Mouse (Mus musculus) hindbrain, embryonic 12.5 days (tissue): ENCODE data around the gene Slc37a1. TPM values are rescaled to one million over a fixed set of nuclear protein-coding genes. Genes with fewer than 3 reads are reported as not detected.

Experiments used
- ATAC-seq: fragments of 200-750 bp; cut with Nextera tagmentation; 2 replicates; pipeline ENCODE4 v1.8.0; 2017; ENCODE audit warnings: moderate TSS enrichment; ENCODE audit not compliant: low FRiP score
- H3K27ac ChIP-seq: fragments of 300-500 bp; sonication (generic); 2 replicates; pipeline ENCODE4 v1.5.1; 2016; ENCODE audit warnings: mild to moderate bottlenecking
- H3K27me3 ChIP-seq: fragments of 300-500 bp; sonication (generic); 2 replicates; pipeline ENCODE4 v1.6.1; 2016; ENCODE audit warnings: mild to moderate bottlenecking
- H3K36me3 ChIP-seq: fragments of 300-500 bp; sonication (generic); 2 replicates; pipeline ENCODE4 v1.6.1; 2016; ENCODE audit warnings: mild to moderate bottlenecking
- H3K4me1 ChIP-seq: fragments of 300-500 bp; sonication (generic); 2 replicates; pipeline ENCODE4 v1.6.1; 2016
- H3K4me2 ChIP-seq: fragments of 300-500 bp; sonication (generic); replicated peaks from 2 replicates; pipeline ENCODE4 v1.6.1; 2016; ENCODE audit warnings: mild to moderate bottlenecking
- H3K4me3 ChIP-seq: fragments of 300-500 bp; sonication (generic); 2 replicates; pipeline ENCODE4 v1.5.1; 2016; ENCODE audit warnings: mild to moderate bottlenecking
- H3K9ac ChIP-seq: fragments of 300-500 bp; sonication (generic); 2 replicates; pipeline ENCODE4 v1.6.1; 2016; ENCODE audit warnings: mild to moderate bottlenecking, moderate library complexity
- H3K9me3 ChIP-seq: fragments of 300-500 bp; sonication (generic); replicated peaks from 2 replicates; pipeline ENCODE4 v1.6.1; 2016; ENCODE audit warnings: mild to moderate bottlenecking
- WGBS: fragments of 180-500 bp; shearing (Covaris S2); methylation state at CpG from one replicate; pipeline ENCODE4 v1.1.7; 2016; 5-methylcytosine and 5-hydroxymethylcytosine counted together
- polyA plus RNA-seq: library from polyadenylated mRNA; unstranded; fragments of >200 nt; fragmentation: Nextera tagmentation; extraction: Ambion mirVana; gene quantifications from 2 replicates; pipeline ENCODE4 v1.2.1, GENCODE M21; 2016

Slc37a1 gene
- polyA plus RNA-seq, 1 experiment from 2014 or later = 15.5 TPM

DNA sequence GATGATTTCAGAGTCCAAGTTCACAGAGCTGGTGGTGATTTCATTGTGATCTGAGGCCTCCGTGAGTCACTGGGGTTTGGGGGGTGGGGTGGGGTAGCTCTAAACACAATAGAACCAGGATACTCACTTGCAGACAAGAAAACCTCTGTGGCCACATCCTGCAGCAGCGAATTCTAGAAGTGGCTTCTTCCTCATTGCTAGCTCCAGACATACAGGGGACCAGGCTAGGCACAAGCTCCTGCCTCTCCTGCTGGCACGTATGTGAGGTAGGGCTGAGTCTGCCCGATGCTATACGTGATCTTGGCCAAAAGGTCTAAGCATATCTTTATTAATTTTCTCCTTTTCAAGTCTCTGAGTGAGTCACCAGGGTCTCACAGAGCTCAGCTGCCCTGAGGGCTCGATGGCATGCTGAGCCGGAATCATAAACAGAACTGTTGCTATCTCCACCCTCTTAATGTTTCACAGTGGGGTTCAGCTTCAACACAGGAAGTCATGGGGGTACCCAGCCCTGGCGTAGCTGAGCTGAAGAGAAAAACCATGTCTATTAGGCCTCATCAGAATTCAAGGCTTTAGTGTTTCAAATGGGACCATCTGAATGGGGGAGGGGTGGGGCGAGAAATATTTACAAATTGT, 39.7 kb downstream of the Slc37a1 start:
- peak; percentile 39; the same call in 1 of the 2 replicates for ATAC-seq
- H3K9me3 ChIP-seq = no peaks in the 10 kb centered on the region
- no peak overlapping the region for H3K4me2 ChIP-seq
- no peaks in the 10 kb centered on the region for H3K27me3 ChIP-seq
- H3K9ac ChIP-seq = no peak overlapping the region
- H3K27ac ChIP-seq = peak overlapping the region; percentile 52; the same call in 1 of the 2 replicates
- H3K4me1 ChIP-seq = peaks cover 12% of the 10 kb centered on the region
- 47% methylated on average over 9 of the region's 9 CpGs for WGBS
- no peak overlapping the region for H3K4me3 ChIP-seq
- 0 out of 2 replicates have a peak, but pooled peaks cover 10% of the 10 kb centered on the region for H3K36me3 ChIP-seq

GRCm38 (mm10) chr17:31328466-31328865, 41.9 kb downstream of the Slc37a1 start:
- Histone ChIP-seq H3K4me2 (no peak overlapping the region), H3K9me3 (no peaks in the 10 kb centered on the region), H3K4me3 (no peak overlapping the region), H3K27ac (no peak overlapping the region), H3K27me3 (no peaks in the 10 kb centered on the region), H3K9ac (no peak overlapping the region), H3K4me1 (peaks cover 12% of the 10 kb centered on the region), H3K36me3 (0 out of 2 replicates have a peak, but pooled peaks cover 2% of the 10 kb centered on the region)
- ATAC-seq = no peak
- WGBS = 66% methylated on average over 4 of the region's 4 CpGs

DNA sequence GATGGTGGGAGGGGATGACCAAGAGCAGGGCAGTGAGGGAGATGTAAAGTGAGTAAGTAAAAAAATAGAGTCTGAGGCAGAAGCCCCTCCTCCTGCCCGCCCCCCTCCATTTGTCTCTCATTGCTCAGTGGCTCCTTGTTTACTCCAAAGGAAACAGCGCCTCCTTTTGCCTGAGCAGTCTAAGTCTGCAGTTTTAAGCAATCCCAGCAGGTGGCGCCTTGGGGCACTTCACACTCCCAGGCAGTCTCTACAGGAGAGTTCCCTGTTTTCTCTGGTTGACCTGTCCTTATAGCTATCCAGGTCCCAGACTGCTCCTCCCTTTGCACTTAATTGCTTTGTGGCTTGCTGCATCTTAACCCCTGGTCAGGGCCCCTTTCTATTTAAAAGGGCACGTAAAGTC, 44.0 kb downstream of the Slc37a1 start:
- Histone ChIP-seq H3K4me1 (peaks cover 12% of the 10 kb centered on the region), H3K27ac (no peak overlapping the region), H3K4me2 (no peak overlapping the region), H3K9me3 (no peaks in the 10 kb centered on the region), H3K27me3 (no peaks in the 10 kb centered on the region), H3K36me3 (no peaks in the 10 kb centered on the region), H3K9ac (no peak overlapping the region), H3K4me3 (no peak overlapping the region)
- 36% methylated on average over 4 of the region's 4 CpGs for WGBS
- 0 out of 2 replicates have a peak, but pooled peaks have one; percentile 9 for ATAC-seq

- Histone ChIP-seq H3K4me1 (peaks cover 9% of the 10 kb centered on the region), H3K27me3 (no peaks in the 10 kb centered on the region), H3K36me3 (no peaks in the 10 kb centered on the region), H3K9ac (no peak overlapping the region), H3K4me3 (no peak overlapping the region), H3K4me2 (no peak overlapping the region), H3K9me3 (no peaks in the 10 kb centered on the region), H3K27ac (no peak overlapping the region)
- 86% methylated on average over 6 of the region's 6 CpGs for WGBS
- no peak for ATAC-seq
Measured at GRCm38 (mm10) chr17:31331273-31331672, 44.7 kb downstream of the Slc37a1 start.

GRCm38 (mm10) chr17:31331920-31332319, 45.3 kb downstream of the Slc37a1 start:
- 72% methylated on average over 3 of the region's 3 CpGs for WGBS

GRCm38 (mm10) chr17:31332333-31332732, 45.7 kb downstream of the Slc37a1 start:
- Histone ChIP-seq H3K4me3 (no peak overlapping the region), H3K27ac (no peak overlapping the region), H3K36me3 (no peaks in the 10 kb centered on the region), H3K9me3 (no peaks in the 10 kb centered on the region), H3K4me1 (no peaks in the 10 kb centered on the region), H3K9ac (no peak overlapping the region), H3K4me2 (no peak overlapping the region), H3K27me3 (no peaks in the 10 kb centered on the region)
- 48% methylated on average over 1 of the region's 1 CpGs for WGBS
- no peak for ATAC-seq

More at GRCm38 (mm10) chr17:31331920-31332319, 45.3 kb downstream of the Slc37a1 start:
- no peak overlapping the region for H3K4me2 ChIP-seq
- no peak overlapping the region for H3K9ac ChIP-seq
- H3K27ac ChIP-seq = no peak overlapping the region
- H3K4me3 ChIP-seq = no peak overlapping the region
- peaks cover 3% of the 10 kb centered on the region; the same call in 1 of the 2 replicates for H3K4me1 ChIP-seq
- no peak for ATAC-seq
- no peaks in the 10 kb centered on the region for H3K36me3 ChIP-seq
- no peaks in the 10 kb centered on the region for H3K9me3 ChIP-seq
- no peaks in the 10 kb centered on the region for H3K27me3 ChIP-seq

GRCm38 (mm10) chr17:31334509-31335260, 48.1 kb downstream of the Slc37a1 start:
- Histone ChIP-seq H3K4me2 (no peak overlapping the region), H3K9ac (no peak overlapping the region), H3K9me3 (no peaks in the 10 kb centered on the region), H3K27ac (no peak overlapping the region), H3K4me3 (no peak overlapping the region), H3K4me1 (no peaks in the 10 kb centered on the region), H3K27me3 (no peaks in the 10 kb centered on the region), H3K36me3 (no peaks in the 10 kb centered on the region)
- no peak for ATAC-seq
- 88% methylated on average over 11 of the region's 11 CpGs for WGBS

DNA sequence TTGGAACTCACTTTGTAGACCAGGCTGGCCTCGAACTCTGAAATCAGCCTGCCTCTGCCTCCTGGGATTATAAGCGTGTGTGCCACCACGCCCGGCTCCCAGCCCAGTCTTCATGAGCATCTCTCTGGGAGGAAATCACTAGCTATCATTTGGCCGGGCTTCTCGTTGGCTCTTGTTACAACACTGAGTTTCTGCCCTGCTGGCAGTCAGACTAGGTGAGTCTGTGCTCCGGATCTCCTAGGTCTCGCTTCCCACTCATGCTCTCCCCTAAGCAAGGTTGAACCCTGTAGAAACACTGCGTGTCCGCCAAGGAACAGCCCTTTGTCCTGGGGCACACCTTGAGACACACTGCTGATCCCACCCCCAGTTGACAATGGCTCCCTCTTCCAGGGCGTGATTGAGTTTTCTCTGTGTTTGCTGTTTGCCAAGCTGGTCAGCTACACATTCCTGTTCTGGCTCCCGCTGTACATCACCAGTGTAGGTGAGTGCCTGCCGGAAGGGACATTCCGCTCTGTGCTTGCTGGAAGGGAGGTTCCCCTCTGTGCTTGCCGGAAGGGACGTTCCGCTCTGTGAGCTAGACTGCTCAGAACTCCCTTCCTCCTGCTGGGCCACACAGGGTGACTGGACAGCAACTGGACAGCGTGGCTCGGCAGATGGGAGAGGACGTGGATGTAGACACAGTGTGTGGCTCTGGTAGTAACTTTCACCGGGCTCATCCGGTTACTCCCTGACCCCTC, 48.9 kb downstream of the Slc37a1 start:
- H3K27me3 ChIP-seq = no peaks in the 10 kb centered on the region
- no peak overlapping the region for H3K4me2 ChIP-seq
- no peaks in the 10 kb centered on the region for H3K36me3 ChIP-seq
- no peaks in the 10 kb centered on the region for H3K4me1 ChIP-seq
- H3K27ac ChIP-seq = no peak overlapping the region
- WGBS = 82% methylated on average over 22 of the region's 22 CpGs
- H3K9me3 ChIP-seq = no peaks in the 10 kb centered on the region
- no peak overlapping the region for H3K4me3 ChIP-seq
- H3K9ac ChIP-seq = no peak overlapping the region
- no peak for ATAC-seq

DNA sequence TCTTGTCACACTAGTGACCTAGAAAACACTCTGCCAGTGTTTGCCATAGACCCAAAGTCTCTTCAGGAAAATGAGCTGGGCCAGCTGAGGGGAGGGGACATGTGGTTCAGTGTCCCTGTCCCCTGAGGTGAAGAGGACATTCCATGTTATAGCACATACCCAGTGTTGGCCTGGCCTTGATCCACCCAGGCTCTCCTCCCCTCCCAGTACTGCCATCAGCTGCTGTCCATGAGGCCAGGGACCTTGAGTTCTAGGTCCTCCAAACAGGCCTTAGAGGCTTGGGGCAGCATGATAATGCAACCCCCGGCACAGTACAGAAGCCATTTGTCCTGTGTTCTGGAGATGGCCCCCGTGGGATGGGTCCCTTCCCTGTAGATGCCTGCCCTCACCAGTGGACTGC, 53.2 kb downstream of the Slc37a1 start:
- ATAC-seq = no peak
- H3K27me3 ChIP-seq = no peaks in the 10 kb centered on the region
- no peak overlapping the region for H3K9ac ChIP-seq
- H3K27ac ChIP-seq = no peak overlapping the region
- H3K4me2 ChIP-seq = no peak overlapping the region
- H3K9me3 ChIP-seq = no peaks in the 10 kb centered on the region
- H3K4me1 ChIP-seq = no peaks in the 10 kb centered on the region
- 85% methylated on average over 2 of the region's 2 CpGs for WGBS
- H3K4me3 ChIP-seq = no peak overlapping the region
- 0 out of 2 replicates have a peak, but pooled peaks cover 3% of the 10 kb centered on the region for H3K36me3 ChIP-seq

GRCm38 (mm10) chr17:31342191-31342590, 55.6 kb downstream of the Slc37a1 start:
- Histone ChIP-seq H3K9me3 (no peaks in the 10 kb centered on the region), H3K9ac (no peak overlapping the region), H3K27ac (no peak overlapping the region), H3K4me3 (no peak overlapping the region), H3K36me3 (peaks cover 3% of the 10 kb centered on the region; the same call in 1 of the 2 replicates), H3K4me2 (no peak overlapping the region), H3K27me3 (no peaks in the 10 kb centered on the region), H3K4me1 (no peaks in the 10 kb centered on the region)
- WGBS = 62% methylated on average over 6 of the region's 6 CpGs
- ATAC-seq = no peak

GRCm38 (mm10) chr17:31344172-31344801, 57.7 kb downstream of the Slc37a1 start:
- no peak overlapping the region for H3K4me2 ChIP-seq
- ATAC-seq = no peak
- H3K36me3 ChIP-seq = peaks cover 3% of the 10 kb centered on the region; the same call in 1 of the 2 replicates
- 48% methylated on average over 5 of the region's 5 CpGs for WGBS
- H3K27me3 ChIP-seq = no peaks in the 10 kb centered on the region
- peaks cover 4% of the 10 kb centered on the region; the same call in 1 of the 2 replicates for H3K4me1 ChIP-seq
- H3K9me3 ChIP-seq = no peaks in the 10 kb centered on the region
- H3K27ac ChIP-seq = no peak overlapping the region
- H3K9ac ChIP-seq = no peak overlapping the region
- no peak overlapping the region for H3K4me3 ChIP-seq

- Histone ChIP-seq H3K4me1 (peaks cover 5% of the 10 kb centered on the region; the same call in 1 of the 2 replicates), H3K4me2 (no peak overlapping the region), H3K9ac (no peak overlapping the region), H3K4me3 (no peak overlapping the region), H3K9me3 (no peaks in the 10 kb centered on the region), H3K36me3 (peaks cover 3% of the 10 kb centered on the region; the same call in 1 of the 2 replicates), H3K27ac (no peak overlapping the region), H3K27me3 (no peaks in the 10 kb centered on the region)
- no peak for ATAC-seq
- 87% methylated on average over 3 of the region's 3 CpGs for WGBS
Measured at GRCm38 (mm10) chr17:31344816-31345215, 58.2 kb downstream of the Slc37a1 start.
